Mouse (Mus musculus) forebrain, embryonic 14.5 days (tissue): ENCODE data around the gene Slc17a2. TPM values are rescaled to one million over a fixed set of nuclear protein-coding genes. Genes with fewer than 3 reads are reported as not detected.

ENCODE experiments used
- polyA plus RNA-seq: library from polyadenylated mRNA; unstranded; fragments of >200 nt; fragmentation: Nextera tagmentation; extraction: Ambion mirVana; gene quantifications from 2 replicates; pipeline ENCODE4 v1.2.1, GENCODE M21; 2014

The Slc17a2 gene
- polyA plus RNA-seq, 1 experiment from 2014 or later = not detected

Other genes with a start within 250 kb of the Slc17a2 start
- 3.4 and 5.7 TPM in 2 replicates for gene Hist1h3e, start 244.6 kb upstream of the Slc17a2 start, polyA plus RNA-seq
- 65.4 and 105 TPM in 2 replicates for gene Hist1h2ae, start 235.8 kb upstream of the Slc17a2 start, polyA plus RNA-seq
- 2.3 and 4.3 TPM in 2 replicates for gene Hist1h2bg, start 235.6 kb upstream of the Slc17a2 start, polyA plus RNA-seq
- gene Hist1h2bf, start 232.8 kb upstream of the Slc17a2 start, polyA plus RNA-seq = 1.2 and 3.9 TPM in 2 replicates
- 2.2 and 3.2 TPM in 2 replicates for gene Hist1h2ad, start 232.6 kb upstream of the Slc17a2 start, polyA plus RNA-seq
- 5.8 and 5.9 TPM in 2 replicates for gene Hist1h3d, start 231.2 kb upstream of the Slc17a2 start, polyA plus RNA-seq
- gene Hist1h4d, start 225.4 kb upstream of the Slc17a2 start, polyA plus RNA-seq = 61.0 and 106 TPM in 2 replicates
- gene Hist1h2be, start 185.9 kb upstream of the Slc17a2 start, polyA plus RNA-seq = 1.2 and 1.8 TPM in 2 replicates
- 12.2 and 17.8 TPM in 2 replicates for gene Hist1h1e, start 184.4 kb upstream of the Slc17a2 start, polyA plus RNA-seq
- 0.91 and 1.3 TPM in 2 replicates for gene Hist1h2ac, start 123.0 kb upstream of the Slc17a2 start, polyA plus RNA-seq
- 32.2 and 39.5 TPM in 2 replicates for gene Hist1h2bc, start 122.8 kb upstream of the Slc17a2 start, polyA plus RNA-seq
- gene Hist1h1t, start 111.2 kb upstream of the Slc17a2 start, polyA plus RNA-seq = not detected in 2 replicates
- gene Hist1h4c, start 108.5 kb upstream of the Slc17a2 start, polyA plus RNA-seq = 2.9 and 6.5 TPM in 2 replicates
- 3.5 and 4.7 TPM in 2 replicates for gene Hfe, start 96.1 kb upstream of the Slc17a2 start, polyA plus RNA-seq
- gene Hist1h1c, start 68.2 kb upstream of the Slc17a2 start, polyA plus RNA-seq = 16.9 and 25.2 TPM in 2 replicates
- gene Hist1h3c, start 61.4 kb upstream of the Slc17a2 start, polyA plus RNA-seq = 2.4 and 5.9 TPM in 2 replicates
- gene Hist1h2bb, start 60.3 kb upstream of the Slc17a2 start, polyA plus RNA-seq = 1.3 and 1.5 TPM in 2 replicates
- 27.8 and 49.2 TPM in 2 replicates for gene Hist1h2ab, start 55.9 kb upstream of the Slc17a2 start, polyA plus RNA-seq
- 2.3 and 9.6 TPM in 2 replicates for gene Hist1h3b, start 54.7 kb upstream of the Slc17a2 start, polyA plus RNA-seq
- 3.5 and 4.7 TPM in 2 replicates for gene Hist1h4b, start 50.0 kb upstream of the Slc17a2 start, polyA plus RNA-seq
- gene Hist1h4a, start 45.8 kb upstream of the Slc17a2 start, polyA plus RNA-seq = 0.97 TPM in 1 of 2 replicates, not detected in the other
- gene Hist1h3a, start 44.6 kb upstream of the Slc17a2 start, polyA plus RNA-seq = 2.0 and 4.7 TPM in 2 replicates
- 2.3 and 2.4 TPM in 2 replicates for gene Hist1h1a, start 43.3 kb upstream of the Slc17a2 start, polyA plus RNA-seq
- gene Trim38, start 37.1 kb upstream of the Slc17a2 start, polyA plus RNA-seq = not detected in 2 replicates
- not detected in 2 replicates for gene Slc17a3, start 32.4 kb downstream of the Slc17a2 start, polyA plus RNA-seq
- not detected in 2 replicates for gene Slc17a1, start 60.8 kb downstream of the Slc17a2 start, polyA plus RNA-seq
- gene Slc17a4, start 108.0 kb downstream of the Slc17a2 start, polyA plus RNA-seq = not detected in 2 replicates
- gene Hist1h2ba, start 127.2 kb downstream of the Slc17a2 start, polyA plus RNA-seq = not detected in 2 replicates
- gene Hist1h2aa, start 127.5 kb downstream of the Slc17a2 start, polyA plus RNA-seq = not detected in 2 replicates
- 4.2 and 5.3 TPM in 2 replicates for gene Scgn, start 184.2 kb downstream of the Slc17a2 start, polyA plus RNA-seq